Mouse (Mus musculus) forebrain, embryonic 12.5 days (tissue): ENCODE results near the gene Olfr281. TPM values are rescaled to one million over a fixed set of nuclear protein-coding genes. Genes with fewer than 3 reads are reported as not detected.

Source experiments
- ATAC-seq: fragments of 200-750 bp; cut with Nextera tagmentation; 2 replicates; pipeline ENCODE4 v1.8.0; 2017; ENCODE audit warnings: moderate TSS enrichment; ENCODE audit not compliant: low FRiP score
- H3K27ac ChIP-seq: fragments of 300-500 bp; sonication (generic); 2 replicates; pipeline ENCODE4 v1.5.1; 2016; ENCODE audit warnings: mild to moderate bottlenecking
- H3K27me3 ChIP-seq: fragments of 300-500 bp; sonication (generic); 2 replicates; pipeline ENCODE4 v1.6.1; 2016; ENCODE audit warnings: mild to moderate bottlenecking
- H3K36me3 ChIP-seq: fragments of 300-500 bp; sonication (generic); replicated peaks from 2 replicates; pipeline ENCODE4 v1.6.1; 2016; ENCODE audit warnings: mild to moderate bottlenecking
- H3K4me1 ChIP-seq: fragments of 300-500 bp; sonication (generic); 2 replicates; pipeline ENCODE4 v1.6.1; 2016
- H3K4me2 ChIP-seq: fragments of 300-500 bp; sonication (generic); 2 replicates; pipeline ENCODE4 v1.6.1; 2016; ENCODE audit warnings: mild to moderate bottlenecking, moderate library complexity
- H3K4me3 ChIP-seq: fragments of 300-500 bp; sonication (generic); replicated peaks from 2 replicates; pipeline ENCODE4 v1.5.1; 2016; ENCODE audit warnings: mild to moderate bottlenecking
- H3K9ac ChIP-seq: fragments of 300-500 bp; sonication (generic); 2 replicates; pipeline ENCODE4 v1.6.1; 2016; ENCODE audit warnings: mild to moderate bottlenecking
- H3K9me3 ChIP-seq: fragments of 300-500 bp; sonication (generic); 2 replicates; pipeline ENCODE4 v1.6.1; 2016
- WGBS: fragments of 180-500 bp; shearing (Covaris S2); methylation state at CpG from one replicate; pipeline ENCODE4 v1.1.7; 2016; 5-methylcytosine and 5-hydroxymethylcytosine counted together
- polyA plus RNA-seq: library from polyadenylated mRNA; unstranded; fragments of >200 nt; fragmentation: Nextera tagmentation; extraction: Ambion mirVana; gene quantifications from 2 replicates; pipeline ENCODE4 v1.2.1, GENCODE M21; 2016

Olfr281 gene
- polyA plus RNA-seq, 1 experiment from 2014 or later: 0.05 TPM

- H3K4me3 ChIP-seq: no peak within 1 kb of the TSS
- H3K4me2 ChIP-seq: no peak within 1 kb of the TSS
- H3K36me3 ChIP-seq: no peaks in the 10 kb centered on the region
- H3K4me1 ChIP-seq: no peaks in the 10 kb centered on the region
- no peaks in the 10 kb centered on the region for H3K27me3 ChIP-seq
- H3K27ac ChIP-seq: no peak within 1 kb of the TSS
- no peak within 1 kb of the TSS for H3K9ac ChIP-seq
- no peaks in the 10 kb centered on the region for H3K9me3 ChIP-seq
- ATAC-seq: no peak
- 62% methylated on average over 4 of the region's 4 CpGs for WGBS
Measured at GRCm38 (mm10) chr15:98492102-98492501, 39.7 kb downstream of the Olfr281 start, which contains the start of gene Olfr279. Gene Olfr279, plus strand, starts transcription at chr15:98492402.

GRCm38 (mm10) chr15:98497631-98498030, 45.2 kb downstream of the Olfr281 start:
- WGBS: 89% methylated on average over 17 of the region's 17 CpGs
- no peaks in the 10 kb centered on the region for H3K36me3 ChIP-seq
- H3K27ac ChIP-seq: no peak overlapping the region
- H3K9ac ChIP-seq: no peak overlapping the region
- H3K4me1 ChIP-seq: no peaks in the 10 kb centered on the region
- H3K4me2 ChIP-seq: no peak overlapping the region
- ATAC-seq: no peak
- H3K4me3 ChIP-seq: no peak overlapping the region
- 0 out of 2 replicates have a peak, but pooled peaks cover under 1% of the 10 kb centered on the region for H3K27me3 ChIP-seq
- no peaks in the 10 kb centered on the region for H3K9me3 ChIP-seq

GRCm38 (mm10) chr15:98503317-98503716, 50.9 kb downstream of the Olfr281 start:
- 88% methylated on average over 3 of the region's 3 CpGs for WGBS
- ATAC-seq: no peak

GRCm38 (mm10) chr15:98504514-98504913, 52.1 kb downstream of the Olfr281 start:
- no peaks in the 10 kb centered on the region for H3K9me3 ChIP-seq
- H3K27ac ChIP-seq: no peak overlapping the region
- 0 out of 2 replicates have a peak, but pooled peaks cover 3% of the 10 kb centered on the region for H3K4me1 ChIP-seq
- H3K4me2 ChIP-seq: no peak overlapping the region
- 9% methylated on average over 18 of the region's 18 CpGs for WGBS
- no peaks in the 10 kb centered on the region for H3K36me3 ChIP-seq
- H3K9ac ChIP-seq: no peak overlapping the region
- no peak for ATAC-seq
- H3K27me3 ChIP-seq: 0 out of 2 replicates have a peak, but pooled peaks cover 7% of the 10 kb centered on the region
- H3K4me3 ChIP-seq: no peak overlapping the region

More at GRCm38 (mm10) chr15:98503317-98503716, 50.9 kb downstream of the Olfr281 start:
- Histone ChIP-seq H3K4me2 (no peak overlapping the region), H3K36me3 (no peaks in the 10 kb centered on the region), H3K4me1 (0 out of 2 replicates have a peak, but pooled peaks cover 3% of the 10 kb centered on the region), H3K9me3 (no peaks in the 10 kb centered on the region), H3K27ac (no peak overlapping the region), H3K9ac (no peak overlapping the region), H3K4me3 (no peak overlapping the region), H3K27me3 (0 out of 2 replicates have a peak, but pooled peaks cover 7% of the 10 kb centered on the region)

GRCm38 (mm10) chr15:98506253-98506957, 54.0 kb downstream of the Olfr281 start:
- Histone ChIP-seq H3K4me1 (peaks cover 13% of the 10 kb centered on the region), H3K4me2 (no peak overlapping the region), H3K27ac (no peak overlapping the region), H3K9me3 (no peaks in the 10 kb centered on the region), H3K4me3 (no peak overlapping the region), H3K9ac (no peak overlapping the region), H3K27me3 (0 out of 2 replicates have a peak, but pooled peaks cover 7% of the 10 kb centered on the region), H3K36me3 (no peaks in the 10 kb centered on the region)
- ATAC-seq: no peak
- 84% methylated on average over 9 of the region's 9 CpGs for WGBS

- WGBS: 89% methylated on average over 6 of the region's 6 CpGs
- no peaks in the 10 kb centered on the region for H3K9me3 ChIP-seq
- no peak overlapping the region for H3K4me3 ChIP-seq
- no peak overlapping the region for H3K9ac ChIP-seq
- H3K4me2 ChIP-seq: no peak overlapping the region
- H3K27me3 ChIP-seq: 0 out of 2 replicates have a peak, but pooled peaks cover 7% of the 10 kb centered on the region
- no peaks in the 10 kb centered on the region for H3K36me3 ChIP-seq
- peaks cover 14% of the 10 kb centered on the region for H3K4me1 ChIP-seq
- ATAC-seq: no peak
- H3K27ac ChIP-seq: no peak overlapping the region
Measured at GRCm38 (mm10) chr15:98507321-98507720, 54.9 kb downstream of the Olfr281 start.

GRCm38 (mm10) chr15:98509387-98509786, 57.0 kb downstream of the Olfr281 start:
- WGBS: 69% methylated on average over 2 of the region's 2 CpGs
- no peak overlapping the region for H3K27ac ChIP-seq
- no peak overlapping the region for H3K4me3 ChIP-seq
- no peaks in the 10 kb centered on the region for H3K36me3 ChIP-seq
- H3K9me3 ChIP-seq: no peaks in the 10 kb centered on the region
- no peak overlapping the region for H3K4me2 ChIP-seq
- no peak overlapping the region for H3K9ac ChIP-seq
- H3K27me3 ChIP-seq: 0 out of 2 replicates have a peak, but pooled peaks cover 4% of the 10 kb centered on the region
- peaks cover 14% of the 10 kb centered on the region for H3K4me1 ChIP-seq
- ATAC-seq: no peak

Other genes starting within 250 kb of the Olfr281 start
- gene Gm44579, start 231.6 kb upstream of the Olfr281 start, polyA plus RNA-seq: not detected in 2 replicates
- gene Olfr287, start 231.5 kb upstream of the Olfr281 start, polyA plus RNA-seq: not detected in 2 replicates
- not detected in 2 replicates for gene Olfr286, start 218.1 kb upstream of the Olfr281 start, polyA plus RNA-seq
- not detected in 2 replicates for gene H1fnt, start 195.3 kb upstream of the Olfr281 start, polyA plus RNA-seq
- 2.4 and 2.8 TPM in 2 replicates for gene Zfp641, start 156.4 kb upstream of the Olfr281 start, polyA plus RNA-seq
- gene Olfr285, start 135.2 kb upstream of the Olfr281 start, polyA plus RNA-seq: not detected in 2 replicates
- not detected in 2 replicates for gene Olfr284, start 111.6 kb upstream of the Olfr281 start, polyA plus RNA-seq
- 0.08 TPM in 1 of 2 replicates, not detected in the other for gene Olfr283, start 71.6 kb upstream of the Olfr281 start, polyA plus RNA-seq
- gene Olfr282, start 21.4 kb upstream of the Olfr281 start, polyA plus RNA-seq: not detected in 2 replicates
- not detected in 2 replicates for gene OR5BS1P, start 17.3 kb downstream of the Olfr281 start, polyA plus RNA-seq
- not detected in 2 replicates for gene Lalba, start 30.1 kb downstream of the Olfr281 start, polyA plus RNA-seq
- gene Olfr279, start 39.8 kb downstream of the Olfr281 start, polyA plus RNA-seq: not detected in 2 replicates
- gene Kansl2, start 81.7 kb downstream of the Olfr281 start, polyA plus RNA-seq: 178 and 183 TPM in 2 replicates
- gene Ccnt1, start 118.3 kb downstream of the Olfr281 start, polyA plus RNA-seq: 61.2 and 63.2 TPM in 2 replicates
- not detected in 2 replicates for gene 4930415O20Rik, start 118.4 kb downstream of the Olfr281 start, polyA plus RNA-seq
- 12.9 and 14.2 TPM in 2 replicates for gene Adcy6, start 157.5 kb downstream of the Olfr281 start, polyA plus RNA-seq
- 77.1 and 80.4 TPM in 2 replicates for gene Cacnb3, start 178.3 kb downstream of the Olfr281 start, polyA plus RNA-seq
- 23.9 and 24.1 TPM in 2 replicates for gene Ddx23, start 210.3 kb downstream of the Olfr281 start, polyA plus RNA-seq
- gene Rnd1, start 224.9 kb downstream of the Olfr281 start, polyA plus RNA-seq: 3.9 TPM in 2 replicates